Mouse (Mus musculus): ENCODE results near the gene Txn2. TPM values are rescaled to one million over a fixed set of nuclear protein-coding genes. Genes with fewer than 3 reads are reported as not detected.

Txn2 gene
- polyA plus RNA-seq, 1 experiment from 2014 or later = 249 TPM

DNA sequence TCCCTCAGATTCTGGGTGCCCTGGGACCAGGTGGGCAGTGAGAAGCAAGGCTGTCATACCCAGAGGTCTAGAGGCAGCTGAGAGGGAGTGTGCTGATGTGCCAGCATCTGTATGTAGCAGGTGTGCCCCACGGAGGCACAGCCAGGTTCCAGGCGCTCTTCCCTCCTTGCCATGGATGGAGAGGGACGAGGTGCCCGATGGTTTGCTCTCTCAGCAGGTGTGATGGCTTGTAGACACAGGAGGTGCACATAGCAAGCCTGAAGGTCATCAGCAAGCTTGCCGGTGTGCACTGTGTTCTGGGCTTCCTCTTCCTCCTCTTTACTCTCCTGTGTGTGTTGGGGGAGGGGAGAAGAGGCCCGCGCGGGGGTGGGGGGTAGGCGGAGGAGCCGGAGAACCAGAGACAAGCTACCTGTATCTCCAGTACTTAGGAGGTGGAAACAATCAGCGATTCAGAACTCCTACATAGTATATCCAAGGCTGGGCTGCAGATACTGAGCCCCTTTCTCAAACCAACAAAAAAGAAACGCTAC is 24.4 kb downstream of the Txn2 start:
- Histone ChIP-seq H3K9ac (no peak overlapping the region), H3K4me3 (no peak overlapping the region), H3K4me2 (peak overlapping the region; percentile 51), H3K27ac (no peak overlapping the region), H3K9me3 (replicated peaks) (no peaks in the 10 kb centered on the region), H3K4me1 (peaks cover 39% of the 10 kb centered on the region), H3K27me3 (replicated peaks) (peaks cover 33% of the 10 kb centered on the region), H3K36me3 (no peaks in the 10 kb centered on the region)
- ATAC-seq = no peak
- WGBS (ENCODE audit: insufficient replicate concordance) = 24% methylated on average over 12 of the region's 12 CpGs

GRCm38 (mm10) chr15:77903176-77903575 is 25.6 kb downstream of the Txn2 start:
- Histone ChIP-seq H3K27ac (no peak overlapping the region), H3K9me3 (replicated peaks) (no peaks in the 10 kb centered on the region), H3K4me2 (no peak overlapping the region), H3K4me3 (no peak overlapping the region), H3K9ac (no peak overlapping the region), H3K36me3 (no peaks in the 10 kb centered on the region), H3K4me1 (peaks cover 34% of the 10 kb centered on the region), H3K27me3 (replicated peaks) (peaks cover 33% of the 10 kb centered on the region)
- 57% methylated on average over 5 of the region's 5 CpGs for WGBS (ENCODE audit: insufficient replicate concordance)
- ATAC-seq = no peak

DNA sequence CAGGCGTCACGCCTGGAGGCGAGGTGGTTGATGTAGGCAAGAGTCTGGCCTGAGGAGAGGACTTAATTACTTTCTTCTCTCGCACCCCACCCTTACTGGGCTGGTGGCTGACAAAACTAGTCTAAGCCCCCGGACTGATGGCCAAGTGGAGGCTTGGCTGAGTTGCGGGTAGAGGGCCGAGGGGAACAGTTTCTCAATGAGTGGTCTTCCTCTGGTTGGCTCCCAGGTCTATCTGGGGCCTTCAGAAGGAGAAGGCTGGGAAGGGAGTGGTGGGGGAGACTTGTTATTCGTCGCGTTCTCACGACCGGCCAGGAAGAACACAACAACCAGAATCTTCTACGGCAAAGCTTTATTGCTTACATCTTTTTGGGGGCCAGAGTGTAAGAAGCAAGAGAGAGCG is 33.9 kb downstream of the Txn2 start:
- 0 out of 2 replicates have a peak, but pooled peaks cover 2% of the 10 kb centered on the region for H3K27me3 ChIP-seq (replicated peaks)
- H3K9me3 ChIP-seq (replicated peaks) = no peaks in the 10 kb centered on the region
- H3K4me3 ChIP-seq = no peak overlapping the region
- no peaks in the 10 kb centered on the region for H3K36me3 ChIP-seq
- H3K9ac ChIP-seq = no peak overlapping the region
- WGBS (ENCODE audit: insufficient replicate concordance) = 74% methylated on average over 13 of the region's 14 CpGs
- H3K27ac ChIP-seq = no peak overlapping the region
- no peaks in the 10 kb centered on the region; the same call in 1 of the 2 replicates for H3K4me1 ChIP-seq
- ATAC-seq = no peak
- H3K4me2 ChIP-seq = peak overlapping the region; percentile 41

GRCm38 (mm10) chr15:77893292-77893691 is 35.5 kb downstream of the Txn2 start:
- Histone ChIP-seq H3K9ac (no peak overlapping the region), H3K4me2 (no peak overlapping the region), H3K9me3 (replicated peaks) (no peaks in the 10 kb centered on the region), H3K27ac (no peak overlapping the region), H3K4me1 (no peaks in the 10 kb centered on the region; the same call in 1 of the 2 replicates), H3K36me3 (no peaks in the 10 kb centered on the region), H3K27me3 (replicated peaks) (0 out of 2 replicates have a peak, but pooled peaks cover 6% of the 10 kb centered on the region), H3K4me3 (no peak overlapping the region)
- ATAC-seq = no peak
- WGBS (ENCODE audit: insufficient replicate concordance) = 51% methylated on average over 10 of the region's 10 CpGs

GRCm38 (mm10) chr15:77892420-77892819 is 36.4 kb downstream of the Txn2 start:
- Histone ChIP-seq H3K9me3 (replicated peaks) (no peaks in the 10 kb centered on the region), H3K27me3 (replicated peaks) (0 out of 2 replicates have a peak, but pooled peaks cover 6% of the 10 kb centered on the region), H3K4me1 (peaks cover 4% of the 10 kb centered on the region), H3K4me3 (no peak overlapping the region), H3K4me2 (no peak overlapping the region), H3K9ac (no peak overlapping the region), H3K36me3 (no peaks in the 10 kb centered on the region), H3K27ac (no peak overlapping the region)
- WGBS (ENCODE audit: insufficient replicate concordance) = 75% methylated on average over 10 of the region's 10 CpGs
- no peak for ATAC-seq

DNA sequence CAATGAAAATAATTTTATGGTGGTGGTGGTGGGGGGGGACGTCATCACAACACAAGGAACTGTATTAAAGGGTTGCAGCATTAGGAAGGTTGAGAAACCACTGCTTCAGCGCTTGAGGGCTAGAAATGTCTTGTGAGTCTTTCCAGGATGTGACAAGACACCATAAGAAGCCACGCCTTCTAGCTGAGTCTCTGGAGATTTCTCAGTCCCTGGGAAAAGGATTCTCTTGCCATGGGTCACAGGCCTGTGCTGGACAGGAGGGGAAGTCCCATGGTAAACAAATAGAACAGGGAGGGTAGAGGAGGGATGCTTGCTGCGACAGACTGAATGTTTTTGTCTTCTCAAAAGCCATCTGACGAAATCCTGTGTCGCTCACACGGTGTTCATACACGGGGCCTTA is 37.0 kb downstream of the Txn2 start:
- no peaks in the 10 kb centered on the region for H3K36me3 ChIP-seq
- no peak for ATAC-seq
- no peaks in the 10 kb centered on the region for H3K9me3 ChIP-seq (replicated peaks)
- no peak overlapping the region for H3K9ac ChIP-seq
- no peak overlapping the region for H3K4me3 ChIP-seq
- H3K27me3 ChIP-seq (replicated peaks) = 0 out of 2 replicates have a peak, but pooled peaks cover 6% of the 10 kb centered on the region
- 64% methylated on average over 8 of the region's 8 CpGs for WGBS (ENCODE audit: insufficient replicate concordance)
- H3K27ac ChIP-seq = no peak overlapping the region
- no peak overlapping the region for H3K4me2 ChIP-seq
- peaks cover 11% of the 10 kb centered on the region for H3K4me1 ChIP-seq

- 48% methylated on average over 4 of the region's 4 CpGs for WGBS (ENCODE audit: insufficient replicate concordance)
- Histone ChIP-seq H3K4me1 (peaks cover 27% of the 10 kb centered on the region), H3K4me3 (no peak overlapping the region), H3K4me2 (no peak overlapping the region), H3K27ac (no peak overlapping the region), H3K9ac (no peak overlapping the region), H3K27me3 (replicated peaks) (0 out of 2 replicates have a peak, but pooled peaks cover 6% of the 10 kb centered on the region), H3K9me3 (replicated peaks) (no peaks in the 10 kb centered on the region), H3K36me3 (no peaks in the 10 kb centered on the region)
- no peak for ATAC-seq
Observed at GRCm38 (mm10) chr15:77889761-77890422, 38.9 kb downstream of the Txn2 start.

DNA sequence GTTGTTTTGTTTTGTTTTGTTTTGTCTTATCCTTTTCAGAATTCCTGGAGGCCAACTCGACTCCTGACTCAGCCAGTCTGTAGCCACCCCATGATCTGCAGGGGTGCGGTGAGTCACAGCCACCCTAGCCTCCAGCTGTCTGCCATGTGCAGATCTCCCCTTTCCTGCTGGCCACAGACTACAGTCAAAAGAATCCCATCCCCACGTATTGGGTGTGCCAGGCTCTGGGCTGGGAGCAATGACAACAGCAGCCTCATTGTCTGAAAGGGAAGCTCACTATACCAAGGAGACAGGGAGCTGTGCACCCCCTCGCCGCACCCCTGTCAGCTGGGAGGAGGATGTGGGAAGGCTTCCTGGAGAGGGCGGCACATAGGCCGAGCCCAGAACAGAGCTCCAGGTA is 40.5 kb downstream of the Txn2 start:
- H3K4me2 ChIP-seq = no peak overlapping the region
- H3K9me3 ChIP-seq (replicated peaks) = no peaks in the 10 kb centered on the region
- 47% methylated on average over 7 of the region's 7 CpGs for WGBS (ENCODE audit: insufficient replicate concordance)
- H3K27ac ChIP-seq = no peak overlapping the region
- H3K9ac ChIP-seq = no peak overlapping the region
- no peak for ATAC-seq
- H3K36me3 ChIP-seq = no peaks in the 10 kb centered on the region
- no peak overlapping the region for H3K4me3 ChIP-seq
- H3K4me1 ChIP-seq = peaks cover 37% of the 10 kb centered on the region
- peaks cover 6% of the 10 kb centered on the region; the same call in 1 of the 2 replicates for H3K27me3 ChIP-seq (replicated peaks)

GRCm38 (mm10) chr15:77887093-77887488 is 41.7 kb downstream of the Txn2 start:
- Histone ChIP-seq H3K27ac (no peak overlapping the region; the same call in 1 of the 2 replicates), H3K27me3 (replicated peaks) (peaks cover 6% of the 10 kb centered on the region; the same call in 1 of the 2 replicates), H3K36me3 (no peaks in the 10 kb centered on the region), H3K4me1 (peaks cover 49% of the 10 kb centered on the region), H3K9me3 (replicated peaks) (no peaks in the 10 kb centered on the region), H3K4me3 (no peak overlapping the region), H3K9ac (no peak overlapping the region), H3K4me2 (no peak overlapping the region)
- ATAC-seq = no peak
- WGBS (ENCODE audit: insufficient replicate concordance) = 30% methylated on average over 1 of the region's 1 CpGs

DNA sequence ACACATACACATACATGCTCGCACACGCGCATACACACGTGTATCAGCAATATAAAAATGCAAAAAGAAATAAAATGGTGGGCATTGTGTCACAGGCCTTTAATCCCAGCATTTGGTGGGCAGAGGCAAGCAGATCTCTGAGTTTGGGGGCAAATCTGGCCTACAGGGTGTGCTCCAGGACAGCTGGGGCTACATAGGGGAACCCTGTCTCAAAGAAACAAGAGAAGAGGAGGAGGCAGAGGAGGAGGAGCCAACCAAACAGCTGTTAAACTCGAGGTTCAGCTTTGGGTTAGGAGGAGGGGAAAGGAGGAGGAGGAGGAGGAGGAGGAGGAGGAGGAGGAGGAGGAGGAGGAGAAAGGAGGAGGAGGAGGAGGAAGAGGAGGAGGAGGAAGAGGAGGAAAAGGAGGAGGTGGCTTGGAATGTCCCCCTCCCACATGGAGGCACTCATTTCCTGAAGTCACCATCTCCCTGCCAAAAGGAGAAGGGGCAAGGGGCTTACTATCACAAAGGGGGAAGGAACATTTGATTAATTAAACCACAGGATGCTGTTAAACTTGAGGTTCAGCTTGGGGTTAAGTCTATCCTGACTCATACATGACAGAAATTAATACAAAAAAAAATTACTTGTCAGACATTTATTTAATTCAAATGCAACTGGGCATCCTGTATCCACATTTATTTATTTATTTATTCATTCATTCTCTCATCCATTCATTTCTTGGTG is 42.3 kb downstream of the Txn2 start:
- Histone ChIP-seq H3K9ac (no peak overlapping the region), H3K27me3 (replicated peaks) (peaks cover 6% of the 10 kb centered on the region; the same call in 1 of the 2 replicates), H3K4me1 (peaks cover 55% of the 10 kb centered on the region), H3K27ac (peak overlapping the region; percentile 36; the same call in 1 of the 2 replicates), H3K4me3 (no peak overlapping the region), H3K36me3 (no peaks in the 10 kb centered on the region), H3K9me3 (replicated peaks) (no peaks in the 10 kb centered on the region), H3K4me2 (no peak overlapping the region)
- 74% methylated on average over 5 of the region's 5 CpGs for WGBS (ENCODE audit: insufficient replicate concordance)
- ATAC-seq = no peak

DNA sequence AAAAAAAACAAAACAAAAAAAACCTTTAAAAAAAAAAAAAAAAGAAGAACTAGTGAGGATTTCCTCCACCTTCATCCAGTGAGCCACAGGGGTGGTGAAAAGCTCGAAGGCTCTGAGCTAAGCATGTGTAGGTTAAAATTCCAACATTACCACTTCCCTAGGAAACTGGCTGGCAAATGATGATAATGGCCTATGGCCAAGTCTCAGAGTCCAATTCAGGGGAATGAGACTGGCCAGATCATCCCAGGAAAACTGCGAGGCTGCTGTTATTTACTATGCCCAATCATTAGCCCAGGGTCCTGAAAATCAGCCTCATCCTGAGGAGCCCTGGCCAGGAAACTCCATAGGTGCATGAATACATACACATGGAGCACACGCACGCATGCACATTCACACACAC is 42.9 kb downstream of the Txn2 start:
- Histone ChIP-seq H3K36me3 (no peaks in the 10 kb centered on the region), H3K27me3 (replicated peaks) (peaks cover 6% of the 10 kb centered on the region; the same call in 1 of the 2 replicates), H3K9ac (no peak overlapping the region), H3K4me1 (peaks cover 61% of the 10 kb centered on the region), H3K4me3 (no peak overlapping the region), H3K4me2 (no peak overlapping the region), H3K9me3 (replicated peaks) (no peaks in the 10 kb centered on the region), H3K27ac (peak overlapping the region; percentile 36; the same call in 1 of the 2 replicates)
- no peak for ATAC-seq
- 74% methylated on average over 4 of the region's 4 CpGs for WGBS (ENCODE audit: insufficient replicate concordance)

DNA sequence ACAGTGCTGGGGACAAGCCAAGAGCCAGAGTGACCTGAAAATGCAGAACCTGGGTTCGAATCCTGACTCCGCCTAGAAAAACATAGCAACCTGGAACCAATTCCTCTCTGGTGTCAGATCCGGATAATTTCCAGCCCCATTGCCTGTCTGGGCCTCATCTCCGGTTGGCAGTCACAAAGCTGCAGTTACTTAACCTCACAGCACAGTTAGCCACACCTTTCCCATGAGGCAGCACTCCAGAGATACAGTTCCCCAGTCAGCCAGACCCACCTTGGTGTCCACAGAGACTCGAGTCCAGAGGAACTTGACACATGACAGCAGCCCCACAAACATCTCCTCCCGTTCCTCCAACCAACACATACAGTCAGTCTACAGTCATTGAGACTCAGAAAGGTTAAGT is 43.6 kb downstream of the Txn2 start:
- peaks cover 65% of the 10 kb centered on the region for H3K4me1 ChIP-seq
- H3K27me3 ChIP-seq (replicated peaks) = peaks cover 6% of the 10 kb centered on the region; the same call in 1 of the 2 replicates
- no peaks in the 10 kb centered on the region for H3K36me3 ChIP-seq
- no peak overlapping the region for H3K4me3 ChIP-seq
- H3K4me2 ChIP-seq = no peak overlapping the region
- ATAC-seq = no peak
- no peaks in the 10 kb centered on the region for H3K9me3 ChIP-seq (replicated peaks)
- H3K9ac ChIP-seq = no peak overlapping the region
- H3K27ac ChIP-seq = no peak overlapping the region
- WGBS (ENCODE audit: insufficient replicate concordance) = 60% methylated on average over 6 of the region's 6 CpGs
